Mouse (Mus musculus): ENCODE measurements around the gene Kmt5b.

The Kmt5b gene

GRCm38 (mm10) chr19:3768697-3769383, 1.6 kb downstream of the Kmt5b start:
- peak; percentile 95 to 97 for DNase-seq

GRCm38 (mm10) chr19:3769533-3769932, 2.3 kb downstream of the Kmt5b start:
- no peak for DNase-seq

DNA sequence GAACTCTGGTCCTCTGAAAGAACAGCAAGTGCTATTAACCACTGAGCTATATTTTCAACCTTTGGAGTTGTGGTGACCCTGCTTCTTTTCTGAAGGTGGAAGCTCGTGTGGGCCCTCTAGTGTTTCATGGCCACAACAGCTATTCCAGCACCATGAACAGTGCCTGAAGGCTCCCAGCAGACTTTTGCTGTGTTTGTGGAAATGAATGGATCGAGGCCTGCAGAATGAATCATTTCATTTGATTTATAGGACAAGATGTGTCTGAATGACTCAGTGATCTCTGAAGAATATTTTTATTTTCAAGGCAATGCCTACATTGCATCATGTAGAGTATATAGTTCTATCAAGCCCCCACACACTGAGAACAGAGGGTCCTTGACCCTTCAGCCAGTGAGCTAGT, 6.9 kb downstream of the Kmt5b start:
- peak in 1 of 2 experiments; percentile 21 for DNase-seq

DNA sequence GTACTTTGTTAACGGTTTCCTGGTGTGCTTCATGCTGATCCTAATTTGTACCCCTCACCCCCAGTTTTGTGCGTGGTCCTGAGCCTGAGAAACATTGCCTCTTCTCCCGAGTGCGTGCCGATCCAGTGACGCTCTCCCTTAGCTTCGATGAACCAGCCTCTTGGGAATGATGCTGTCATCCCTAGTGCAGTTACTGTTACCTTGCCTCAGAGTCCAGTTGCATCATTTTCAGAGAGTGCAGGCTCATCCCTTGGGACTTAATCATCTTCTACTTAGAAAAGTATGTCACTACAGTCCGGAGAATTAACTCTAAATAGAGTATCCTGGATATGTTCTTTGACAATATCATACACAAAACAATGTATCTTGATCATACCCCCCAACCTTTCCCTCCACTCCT, 11.5 kb downstream of the Kmt5b start:
- no peak for DNase-seq

DNA sequence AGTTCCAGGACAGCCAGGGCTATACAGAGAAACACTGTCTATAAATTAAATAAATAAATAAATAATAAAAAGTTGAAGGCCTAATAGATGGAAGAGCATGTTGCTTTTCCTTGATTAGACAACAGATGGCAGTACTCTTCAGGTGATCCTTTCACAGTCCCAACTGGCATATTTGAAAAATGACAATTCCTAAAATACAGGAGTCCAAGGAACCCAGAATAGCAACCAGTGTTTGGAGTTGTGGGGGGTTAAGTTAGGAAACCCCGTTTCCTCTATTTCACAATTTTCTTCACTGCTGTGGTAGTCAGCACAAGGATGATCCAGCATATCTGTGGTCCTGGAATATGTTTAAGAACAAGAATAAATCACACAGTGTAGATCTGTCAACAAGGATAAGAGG, 22.9 kb downstream of the Kmt5b start:
- DNase-seq = no peak

DNA sequence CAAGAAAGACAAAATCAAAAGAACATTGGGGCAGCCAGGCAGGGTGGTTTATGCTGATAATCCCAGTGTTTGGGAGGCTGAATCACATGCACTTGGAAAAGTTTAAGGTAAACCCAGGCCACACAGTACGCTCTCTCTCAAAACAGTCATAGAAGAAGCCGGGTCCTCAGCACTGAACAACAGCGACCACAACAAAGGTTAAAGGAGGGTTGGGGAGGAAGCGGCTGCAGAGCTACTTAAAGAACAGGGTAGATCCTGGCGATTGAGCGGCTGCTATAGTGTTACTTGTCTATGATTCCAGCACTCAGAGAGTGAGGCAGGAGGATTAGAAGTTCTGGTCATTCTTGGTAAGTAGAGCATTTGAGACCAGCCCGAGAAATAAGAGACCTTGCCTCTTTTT, 38.3 kb downstream of the Kmt5b start:
- no peak for DNase-seq

- DNase-seq = peak; percentile 37 to 77
Observed at GRCm38 (mm10) chr19:3810536-3811233, 43.5 kb downstream of the Kmt5b start.

DNA sequence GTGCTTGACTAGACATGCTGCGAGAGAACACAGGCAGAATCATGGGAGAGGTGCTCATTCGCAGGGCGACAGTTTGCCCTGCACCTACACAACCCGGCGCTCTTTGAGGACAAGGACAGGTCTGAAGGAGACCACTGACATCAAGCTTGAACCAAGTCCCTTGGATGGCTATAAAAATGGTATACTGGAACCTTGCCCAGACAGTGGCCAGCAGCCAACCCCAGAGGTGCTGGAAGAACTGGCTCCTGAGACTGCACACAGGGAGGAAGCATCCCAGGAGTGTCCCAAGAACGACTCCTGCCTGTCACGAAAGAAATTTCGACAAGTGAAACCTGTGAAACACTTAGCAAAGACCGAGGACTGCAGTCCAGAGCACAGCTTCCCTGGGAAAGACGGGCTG, 47.2 kb downstream of the Kmt5b start:
- no peak for DNase-seq

- DNase-seq = no peak
Observed at GRCm38 (mm10) chr19:3815824-3816223, 48.6 kb downstream of the Kmt5b start.

GRCm38 (mm10) chr19:3819080-3819479, 51.9 kb downstream of the Kmt5b start:
- no peak for DNase-seq

DNA sequence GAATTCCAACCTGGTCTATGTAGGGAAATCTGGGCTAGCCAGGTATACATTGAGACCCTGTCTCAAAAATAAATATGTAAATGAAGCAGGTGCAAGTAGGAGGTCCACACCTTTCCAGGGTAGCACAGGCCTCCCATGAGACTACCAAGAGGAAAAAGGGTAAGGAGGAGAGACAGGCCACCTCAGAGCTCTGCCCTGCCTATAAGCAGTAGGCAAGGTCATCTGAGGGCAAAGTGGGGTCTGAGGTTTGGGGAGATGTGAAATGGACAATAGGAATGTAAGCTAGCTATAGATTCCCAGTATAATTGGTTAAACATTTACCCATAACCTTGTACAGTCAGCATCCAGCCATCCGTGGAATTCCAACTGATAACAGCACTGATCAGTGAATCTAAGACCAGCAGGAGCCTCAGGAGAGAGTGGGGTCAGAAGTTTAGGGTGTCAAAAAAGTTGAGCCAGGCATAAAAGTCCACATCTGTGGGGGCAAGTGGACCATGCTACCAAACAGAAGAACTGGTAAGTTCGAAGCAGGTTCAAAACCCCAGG, 52.8 kb downstream of the Kmt5b start:
- DNase-seq = no peak

GRCm38 (mm10) chr19:3825044-3825443, 57.8 kb downstream of the Kmt5b start:
- DNase-seq = no peak

DNA sequence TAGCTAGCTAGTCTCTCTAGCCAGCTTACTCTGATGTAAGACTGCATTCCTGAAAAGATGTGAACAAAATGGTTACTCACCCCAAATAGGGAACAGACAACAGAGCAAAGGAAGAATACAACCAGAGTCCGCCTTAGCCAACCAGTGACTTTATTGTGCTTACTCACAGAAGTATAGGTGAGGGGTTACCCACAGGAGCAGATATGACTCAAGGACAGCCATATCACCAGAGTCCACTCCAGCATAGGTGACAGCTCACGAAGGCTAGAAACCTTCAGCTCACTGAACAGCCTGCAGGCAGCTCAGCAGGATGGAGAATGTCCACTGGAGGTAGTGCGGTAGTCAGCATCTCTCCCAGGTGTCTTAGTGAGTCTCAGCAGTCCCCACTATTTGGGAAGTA, 62.6 kb downstream of the Kmt5b start:
- DNase-seq = no peak

DNA sequence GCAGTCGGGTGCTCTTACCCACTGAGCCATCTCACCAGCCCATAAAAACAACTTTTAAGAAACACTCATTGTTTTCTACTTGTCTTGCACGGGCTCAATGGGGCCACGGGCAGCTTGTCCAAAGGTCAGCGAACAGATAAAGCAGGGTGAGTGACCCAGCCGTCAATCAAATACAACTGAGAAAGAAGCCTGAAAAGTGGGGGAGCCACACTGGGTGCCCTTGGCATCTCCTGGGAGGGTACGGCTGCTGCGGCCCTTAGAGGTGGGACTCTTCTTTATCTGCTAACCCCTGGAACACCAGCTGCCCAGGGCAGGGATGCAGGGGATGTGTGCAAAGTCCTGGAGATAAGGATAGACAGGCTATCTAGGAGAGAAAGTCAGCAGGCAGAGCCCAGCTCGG, 64.5 kb downstream of the Kmt5b start:
- DNase-seq = no peak

DNA sequence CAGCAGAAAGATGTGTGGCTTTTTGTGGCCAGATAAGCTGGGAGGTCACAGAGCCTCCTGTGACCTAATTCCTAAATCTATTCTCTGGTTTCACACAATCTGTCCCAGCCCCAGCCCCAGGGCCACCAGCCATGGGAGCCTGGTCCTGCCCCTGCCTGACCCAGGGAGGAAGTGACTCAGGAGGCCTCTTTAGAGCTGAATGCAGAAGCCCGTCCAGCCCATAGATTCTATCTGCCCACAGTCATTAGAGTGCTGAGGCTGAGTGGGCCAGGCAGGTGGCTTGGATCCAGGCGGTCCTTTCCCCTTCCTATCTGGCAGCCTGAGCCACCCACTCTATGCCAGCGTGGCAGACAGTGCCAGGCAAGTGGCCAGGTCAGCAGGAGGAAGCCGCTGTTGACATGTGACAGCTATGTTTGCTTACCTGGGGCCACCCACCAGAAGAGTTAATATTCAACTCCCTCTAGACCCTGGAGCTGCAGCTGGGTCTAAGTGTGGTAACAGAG, 65.7 kb downstream of the Kmt5b start:
- DNase-seq = peak; percentile 86 to 93

- DNase-seq = no peak
Observed at GRCm38 (mm10) chr19:3834301-3834700, 67.1 kb downstream of the Kmt5b start.

DNA sequence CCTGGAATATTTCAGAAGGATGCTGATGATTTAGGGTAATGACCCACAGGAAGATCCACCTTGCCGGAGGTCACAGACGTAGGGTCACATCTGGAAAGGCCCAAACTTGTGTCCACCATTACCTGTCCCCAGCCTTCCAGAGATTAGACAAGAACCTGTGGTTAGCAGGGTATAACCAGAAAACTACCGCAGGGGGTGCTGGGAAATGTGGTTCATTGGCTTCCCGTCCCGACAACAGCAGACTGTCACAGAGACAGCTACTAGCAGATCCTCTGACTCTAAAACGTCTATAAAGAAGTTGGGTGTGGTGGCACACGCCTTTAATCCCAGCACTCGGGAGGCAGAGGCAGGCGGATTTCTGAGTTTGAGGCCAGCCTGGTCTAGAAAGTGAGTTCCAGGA, 69.6 kb downstream of the Kmt5b start:
- no peak for DNase-seq

GRCm38 (mm10) chr19:3838931-3839330, 71.7 kb downstream of the Kmt5b start:
- DNase-seq = peak in 1 of 2 experiments; percentile 2

- DNase-seq = peak in 1 of 2 experiments; percentile 16
Observed at GRCm38 (mm10) chr19:3839686-3840085, 72.5 kb downstream of the Kmt5b start.

- DNase-seq = peak in 1 of 2 experiments; percentile 38
Observed at GRCm38 (mm10) chr19:3840214-3840651, 73.0 kb downstream of the Kmt5b start.

GRCm38 (mm10) chr19:3840685-3841084, 73.5 kb downstream of the Kmt5b start:
- DNase-seq = no peak

GRCm38 (mm10) chr19:3842359-3843148, 75.3 kb downstream of the Kmt5b start:
- peak; percentile 73 to 87 for DNase-seq

DNA sequence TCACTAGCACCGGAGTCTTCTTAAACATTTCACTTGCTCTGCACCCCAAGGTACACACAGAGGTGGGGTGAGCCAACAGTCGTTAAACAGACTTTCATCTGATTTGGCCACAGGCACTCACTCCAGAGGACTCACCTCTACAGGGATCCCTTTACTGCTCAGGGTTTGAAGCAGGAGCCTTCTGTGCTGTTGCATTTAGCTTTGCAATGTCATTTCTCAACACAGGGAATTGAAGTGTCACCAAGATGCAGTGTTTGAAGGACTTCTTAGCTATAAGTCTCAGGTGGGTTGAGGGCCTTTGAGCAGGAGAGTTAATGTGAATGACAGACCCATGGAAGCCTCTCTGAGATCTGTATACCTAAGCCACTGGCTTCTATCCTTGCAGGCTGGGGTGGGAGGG, 76.4 kb downstream of the Kmt5b start:
- no peak for DNase-seq

Data from lung, postnatal 4 days (tissue).